Mouse (Mus musculus): ENCODE data around the gene Atg3. TPM values are rescaled to one million over a fixed set of nuclear protein-coding genes. Genes with fewer than 3 reads are reported as not detected.

Gene Atg3
- polyA plus RNA-seq, 1 experiment from 2014 or later = 36.9 TPM

DNA sequence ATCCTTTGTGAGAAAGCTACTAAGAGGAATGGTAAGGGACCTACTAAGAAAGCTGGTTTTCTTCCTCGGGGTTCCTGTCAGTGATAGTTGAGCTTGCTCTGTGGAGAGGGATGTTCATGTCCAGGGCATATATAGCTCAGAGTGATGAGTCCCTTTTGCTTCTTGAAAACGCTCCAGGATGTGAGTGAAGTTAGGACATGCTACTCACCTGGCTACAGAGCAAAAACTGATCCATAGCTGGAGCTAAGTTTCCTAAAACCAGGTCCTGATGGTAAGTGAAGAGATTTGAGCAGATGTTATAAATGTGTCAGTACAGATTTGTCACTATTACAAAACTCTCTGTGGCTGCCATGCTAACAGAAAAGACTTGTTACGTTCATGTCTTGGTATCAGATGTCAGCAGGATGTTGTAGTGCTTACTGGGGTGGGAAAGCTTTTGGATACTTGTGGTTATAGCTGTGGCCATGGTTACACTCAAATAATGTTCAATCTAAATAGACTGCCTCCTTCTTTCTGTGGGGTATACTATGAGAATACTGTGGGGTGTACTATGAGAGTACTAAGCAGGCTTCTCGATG is 65.9 kb downstream of the Atg3 start:
- H3K27me3 ChIP-seq (ENCODE audit: insufficient read depth, poor library complexity, severe bottlenecking) = no peaks in the 10 kb centered on the region
- no peak overlapping the region for H3K27ac ChIP-seq
- no peak for DNase-seq (ENCODE audit: low spot score)

GRCm38 (mm10) chr16:45227002-45227401 is 68.4 kb downstream of the Atg3 start:
- WGBS = 93% methylated on average over 1 of the region's 1 CpGs
- H3K9me3 ChIP-seq = no peaks in the 10 kb centered on the region
- H3K27me3 ChIP-seq (ENCODE audit: insufficient read depth, poor library complexity, severe bottlenecking) = no peaks in the 10 kb centered on the region
- no peak overlapping the region for H3K27ac ChIP-seq
- DNase-seq (ENCODE audit: low spot score) = no peak
- peaks cover 6% of the 10 kb centered on the region; the same call in 1 of the 2 replicates for H3K4me1 ChIP-seq (replicated peaks)
- no peak overlapping the region for H3K4me3 ChIP-seq
- no peaks in the 10 kb centered on the region for H3K36me3 ChIP-seq

More for the DNA sequence above, 65.9 kb downstream of the Atg3 start:
- peaks cover 6% of the 10 kb centered on the region; the same call in 1 of the 2 replicates for H3K4me1 ChIP-seq (replicated peaks)
- H3K4me3 ChIP-seq = no peak overlapping the region
- no peaks in the 10 kb centered on the region for H3K36me3 ChIP-seq
- no peaks in the 10 kb centered on the region for H3K9me3 ChIP-seq
- WGBS = 62% methylated on average over 4 of the region's 4 CpGs

DNA sequence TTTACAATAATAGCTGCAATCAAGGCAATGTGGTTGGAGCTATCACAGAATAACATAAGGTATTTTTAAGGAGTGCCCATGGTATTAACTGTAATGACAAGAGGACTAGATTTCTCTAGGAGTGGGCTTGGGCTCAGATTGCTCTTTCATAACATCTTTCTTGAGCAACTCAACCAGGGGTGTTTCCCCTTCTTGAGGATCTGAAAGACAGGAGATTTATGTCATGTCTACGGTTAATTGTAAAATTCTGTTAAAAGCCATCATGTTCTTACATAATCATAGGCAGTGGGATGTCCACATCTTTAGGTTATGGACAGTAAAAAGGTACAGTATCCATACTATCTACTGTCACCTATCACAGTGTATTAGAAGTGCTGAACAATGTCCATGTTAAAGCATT is 72.7 kb downstream of the Atg3 start:
- Histone ChIP-seq H3K27me3 (ENCODE audit: insufficient read depth, poor library complexity, severe bottlenecking) (no peaks in the 10 kb centered on the region), H3K4me1 (replicated peaks) (0 out of 2 replicates have a peak, but pooled peaks cover 4% of the 10 kb centered on the region), H3K36me3 (no peaks in the 10 kb centered on the region), H3K4me3 (no peak overlapping the region), H3K9me3 (no peaks in the 10 kb centered on the region), H3K27ac (no peak overlapping the region)
- no peak for DNase-seq (ENCODE audit: low spot score)
- WGBS = 94% methylated on average over 1 of the region's 1 CpGs

DNA sequence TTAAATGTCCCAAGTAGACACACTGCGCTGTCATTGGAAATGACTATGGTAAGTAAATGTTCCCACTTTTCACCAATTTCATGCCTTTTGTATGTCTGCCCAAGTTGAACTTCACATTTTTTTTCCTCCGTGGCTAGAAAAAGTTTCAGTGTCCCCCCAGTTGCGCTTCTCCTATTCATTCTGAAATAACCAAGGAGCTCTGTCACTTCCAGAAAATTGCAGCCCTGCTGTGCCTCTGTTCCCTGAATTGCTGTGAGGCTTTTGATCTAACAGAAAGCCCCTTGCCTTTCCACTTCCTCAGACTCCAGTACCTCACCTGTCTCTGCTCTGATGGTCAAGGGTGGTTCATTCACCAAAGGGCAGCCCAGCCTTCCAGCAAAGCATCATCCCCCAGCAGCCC is 74.4 kb downstream of the Atg3 start:
- Histone ChIP-seq H3K9me3 (no peaks in the 10 kb centered on the region), H3K27ac (no peak overlapping the region), H3K27me3 (ENCODE audit: insufficient read depth, poor library complexity, severe bottlenecking) (no peaks in the 10 kb centered on the region), H3K36me3 (no peaks in the 10 kb centered on the region), H3K4me1 (replicated peaks) (0 out of 2 replicates have a peak, but pooled peaks cover 4% of the 10 kb centered on the region), H3K4me3 (no peak overlapping the region)
- DNase-seq (ENCODE audit: low spot score) = no peak
- 54% methylated on average over 3 of the region's 3 CpGs for WGBS

Other genes with a start within 250 kb of the Atg3 start
- not detected in 2 replicates for gene Cd200r3, start 215.1 kb upstream of the Atg3 start, polyA plus RNA-seq (2016; fragmentation: Nextera tagmentation; extraction: Ambion mirVana)
- 25.0 and 26.8 TPM in 2 replicates for gene Ccdc80, start 65.4 kb upstream of the Atg3 start, polyA plus RNA-seq (2016; fragmentation: Nextera tagmentation; extraction: Ambion mirVana)
- 14.6 and 16.6 TPM in 2 replicates for gene Slc35a5, start 79 bp upstream of the Atg3 start, polyA plus RNA-seq (2016; fragmentation: Nextera tagmentation; extraction: Ambion mirVana)
- 0.24 and 0.30 TPM in 2 replicates for gene Btla, start 65.5 kb downstream of the Atg3 start, polyA plus RNA-seq (2016; fragmentation: Nextera tagmentation; extraction: Ambion mirVana)